Mouse (Mus musculus): ENCODE data around the gene Usp24. TPM values are rescaled to one million over a fixed set of nuclear protein-coding genes. Genes with fewer than 3 reads are reported as not detected.
A peak's percentile ranks its signal among the peaks of the same experiment; 100 is the strongest.

Usp24 gene
- polyA plus RNA-seq, 1 experiment from 2014 or later, result 8.8 TPM

GRCm38 (mm10) chr4:106474241-106474640, 158.2 kb downstream of the Usp24 start:
- Histone ChIP-seq H3K9me3 (replicated peaks; ENCODE audit: control insufficient read depth, low read length) (no peaks in the 10 kb centered on the region), H3K9ac (replicated peaks; ENCODE audit: low read length) (no peak overlapping the region), H3K4me3 (ENCODE audit: low read depth, low read length) (no peak overlapping the region), H3K27me3 (ENCODE audit: control insufficient read depth, insufficient read depth, low read length) (no peaks in the 10 kb centered on the region), H3K4me1 (ENCODE audit: control insufficient read depth, insufficient read depth, low read length) (no peaks in the 10 kb centered on the region), H3K36me3 (replicated peaks; ENCODE audit: control insufficient read depth, insufficient read depth, low read depth, low read length) (no peaks in the 10 kb centered on the region), H3K4me2 (ENCODE audit: low read depth, low read length) (no peak overlapping the region), H3K27ac (replicated peaks; ENCODE audit: low read depth, low read length) (no peak overlapping the region)
- DNase-seq (ENCODE audit: low spot score), result peak; percentile 85
- 6% methylated on average over 6 of the region's 6 CpGs for WGBS
- ATAC-seq (replicated peaks; ENCODE audit: insufficient number of reproducible peaks, low FRiP score, low TSS enrichment, low read depth), result 0 out of 2 replicates have a peak, but pooled peaks have one; percentile 21

GRCm38 (mm10) chr4:106480545-106480944, 164.5 kb downstream of the Usp24 start:
- 75% methylated on average over 3 of the region's 3 CpGs for WGBS
- Histone ChIP-seq H3K27me3 (ENCODE audit: control insufficient read depth, insufficient read depth, low read length) (no peaks in the 10 kb centered on the region), H3K4me2 (ENCODE audit: low read depth, low read length) (no peak overlapping the region), H3K27ac (replicated peaks; ENCODE audit: low read depth, low read length) (no peak overlapping the region), H3K4me1 (ENCODE audit: control insufficient read depth, insufficient read depth, low read length) (no peaks in the 10 kb centered on the region), H3K4me3 (ENCODE audit: low read depth, low read length) (no peak overlapping the region), H3K9me3 (replicated peaks; ENCODE audit: control insufficient read depth, low read length) (no peaks in the 10 kb centered on the region), H3K36me3 (replicated peaks; ENCODE audit: control insufficient read depth, insufficient read depth, low read depth, low read length) (no peaks in the 10 kb centered on the region), H3K9ac (replicated peaks; ENCODE audit: low read length) (no peak overlapping the region)
- no peak for DNase-seq (ENCODE audit: low spot score)
- no peak for ATAC-seq (replicated peaks; ENCODE audit: insufficient number of reproducible peaks, low FRiP score, low TSS enrichment, low read depth)

GRCm38 (mm10) chr4:106483215-106483727, 167.3 kb downstream of the Usp24 start:
- H3K4me1 ChIP-seq (ENCODE audit: control insufficient read depth, insufficient read depth, low read length), result no peaks in the 10 kb centered on the region
- H3K4me2 ChIP-seq (ENCODE audit: low read depth, low read length), result no peak overlapping the region
- ATAC-seq (replicated peaks; ENCODE audit: insufficient number of reproducible peaks, low FRiP score, low TSS enrichment, low read depth), result no peak
- H3K9me3 ChIP-seq (replicated peaks; ENCODE audit: control insufficient read depth, low read length), result no peaks in the 10 kb centered on the region
- no peak overlapping the region for H3K4me3 ChIP-seq (ENCODE audit: low read depth, low read length)
- DNase-seq (ENCODE audit: low spot score), result no peak
- 44% methylated on average over 7 of the region's 7 CpGs for WGBS
- no peak overlapping the region for H3K9ac ChIP-seq (replicated peaks; ENCODE audit: low read length)
- no peaks in the 10 kb centered on the region for H3K27me3 ChIP-seq (ENCODE audit: control insufficient read depth, insufficient read depth, low read length)
- no peaks in the 10 kb centered on the region for H3K36me3 ChIP-seq (replicated peaks; ENCODE audit: control insufficient read depth, insufficient read depth, low read depth, low read length)
- no peak overlapping the region for H3K27ac ChIP-seq (replicated peaks; ENCODE audit: low read depth, low read length)

- DNase-seq (ENCODE audit: low spot score) (no peak), ATAC-seq (replicated peaks; ENCODE audit: insufficient number of reproducible peaks, low FRiP score, low TSS enrichment, low read depth) (no peak)
- no peak overlapping the region for H3K4me3 ChIP-seq (ENCODE audit: low read depth, low read length)
- WGBS, result 85% methylated on average over 1 of the region's 1 CpGs
- H3K36me3 ChIP-seq (replicated peaks; ENCODE audit: control insufficient read depth, insufficient read depth, low read depth, low read length), result no peaks in the 10 kb centered on the region
- H3K4me1 ChIP-seq (ENCODE audit: control insufficient read depth, insufficient read depth, low read length), result no peaks in the 10 kb centered on the region
- no peak overlapping the region for H3K4me2 ChIP-seq (ENCODE audit: low read depth, low read length)
- H3K9me3 ChIP-seq (replicated peaks; ENCODE audit: control insufficient read depth, low read length), result no peaks in the 10 kb centered on the region
- no peak overlapping the region for H3K27ac ChIP-seq (replicated peaks; ENCODE audit: low read depth, low read length)
- no peaks in the 10 kb centered on the region for H3K27me3 ChIP-seq (ENCODE audit: control insufficient read depth, insufficient read depth, low read length)
- H3K9ac ChIP-seq (replicated peaks; ENCODE audit: low read length), result no peak overlapping the region
Measured at GRCm38 (mm10) chr4:106483831-106484230, 167.8 kb downstream of the Usp24 start.

GRCm38 (mm10) chr4:106490620-106491019, 174.6 kb downstream of the Usp24 start:
- Histone ChIP-seq H3K9me3 (replicated peaks; ENCODE audit: control insufficient read depth, low read length) (no peaks in the 10 kb centered on the region), H3K27ac (replicated peaks; ENCODE audit: low read depth, low read length) (no peak overlapping the region), H3K4me1 (ENCODE audit: control insufficient read depth, insufficient read depth, low read length) (no peaks in the 10 kb centered on the region), H3K4me2 (ENCODE audit: low read depth, low read length) (no peak overlapping the region), H3K4me3 (ENCODE audit: low read depth, low read length) (no peak overlapping the region), H3K9ac (replicated peaks; ENCODE audit: low read length) (no peak overlapping the region), H3K27me3 (ENCODE audit: control insufficient read depth, insufficient read depth, low read length) (no peaks in the 10 kb centered on the region), H3K36me3 (replicated peaks; ENCODE audit: control insufficient read depth, insufficient read depth, low read depth, low read length) (no peaks in the 10 kb centered on the region)
- ATAC-seq (replicated peaks; ENCODE audit: insufficient number of reproducible peaks, low FRiP score, low TSS enrichment, low read depth) (no peak), DNase-seq (ENCODE audit: low spot score) (no peak)
- WGBS, result 73% methylated on average over 4 of the region's 4 CpGs

Other genes starting within 250 kb of the Usp24 start
- gene Pcsk9, start 148.1 kb downstream of the Usp24 start, polyA plus RNA-seq (2014; fragmentation: Nextera tagmentation; extraction: Ambion mirVana), result 0.63 and 0.65 TPM in 2 replicates
- gene Bsnd, start 176.1 kb downstream of the Usp24 start, polyA plus RNA-seq (2014; fragmentation: Nextera tagmentation; extraction: Ambion mirVana), result not detected in 2 replicates
- 21.8 and 22.2 TPM in 2 replicates for gene Dhcr24, start 244.8 kb downstream of the Usp24 start, polyA plus RNA-seq (2014; fragmentation: Nextera tagmentation; extraction: Ambion mirVana)